Mouse (Mus musculus) E14TG2a.4 (cell line): Measurements from ENCODE around the gene Styxl1.

Experiments
- CTCF ChIP-seq: conservative IDR thresholded peaks from 2 replicates; pipeline ENCODE4 v1.5.1; 2014; ENCODE audit warnings: low read length
- POU5F1 ChIP-seq: IDR thresholded peaks from 2 replicates; pipeline ENCODE4 v1.6.1; 2014; ENCODE audit warnings: low read length, borderline replicate concordance

DNA sequence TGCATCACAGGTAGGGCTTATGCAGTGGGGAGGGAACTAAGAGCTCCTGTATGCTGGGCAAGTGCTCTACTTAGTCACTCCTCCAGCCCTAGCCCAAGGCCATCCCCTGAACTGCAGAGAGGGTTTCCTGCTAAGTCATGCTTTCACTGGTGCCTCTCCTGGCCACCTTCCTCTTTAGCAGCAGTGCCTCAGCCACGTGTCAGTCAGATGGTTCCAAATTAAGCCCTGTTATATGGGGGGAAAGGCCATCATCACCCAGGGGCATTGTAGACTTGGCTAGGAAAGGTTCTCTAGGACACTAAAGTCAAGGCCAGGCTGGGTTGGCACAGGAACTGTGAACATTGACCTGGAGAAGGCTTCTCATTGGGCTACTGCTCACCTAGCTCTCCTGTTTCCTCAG is 70.3 kb downstream of the Styxl1 start:
- no peak for TF ChIP-seq CTCF
- no peak for TF ChIP-seq POU5F1
